Mouse (Mus musculus) heart, adult 11 months (tissue): ENCODE measurements around the gene Sephs1.

ENCODE experiments used
- DNase-seq: peaks from one replicate; pipeline ENCODE4 v3.0.0; 2022

The Sephs1 gene

GRCm38 (mm10) chr2:4881350-4882248, at the start of gene Sephs1:
Sephs1 (plus strand) TSS chr2:4881564.
- DNase-seq: peak; percentile 98

GRCm38 (mm10) chr2:4832166-4832565, 49.2 kb upstream of the Sephs1 start:
- DNase-seq: no peak

GRCm38 (mm10) chr2:4849449-4849848, 31.9 kb upstream of the Sephs1 start:
- peak; percentile 48 for DNase-seq

- peak; percentile 71 for DNase-seq
These were observed 24.2 kb upstream of the Sephs1 start for GRCm38 (mm10) chr2:4857186-4857585.

- peak; percentile 60 for DNase-seq
These were observed 23.2 kb upstream of the Sephs1 start for GRCm38 (mm10) chr2:4858161-4858560.

GRCm38 (mm10) chr2:4864008-4864816, 17.2 kb upstream of the Sephs1 start:
- peak; percentile 59 for DNase-seq

- no peak for DNase-seq
These were observed 16.5 kb upstream of the Sephs1 start for GRCm38 (mm10) chr2:4864817-4865296.

GRCm38 (mm10) chr2:4868028-4868725, 13.2 kb upstream of the Sephs1 start:
- no peak for DNase-seq

GRCm38 (mm10) chr2:4872740-4873139, 8.6 kb upstream of the Sephs1 start:
- no peak for DNase-seq

GRCm38 (mm10) chr2:4873331-4873730, 8.0 kb upstream of the Sephs1 start:
- no peak for DNase-seq

GRCm38 (mm10) chr2:4875090-4875489, 6.3 kb upstream of the Sephs1 start:
- DNase-seq: no peak

- no peak for DNase-seq
These were observed 5.2 kb upstream of the Sephs1 start for GRCm38 (mm10) chr2:4876131-4876530.

- peak; percentile 91 for DNase-seq
These were observed 521 bp upstream of the Sephs1 start for GRCm38 (mm10) chr2:4880737-4881349.

GRCm38 (mm10) chr2:4882249-4882791, 956 bp downstream of the Sephs1 start:
- DNase-seq: no peak

- DNase-seq: no peak
These were observed 1.8 kb downstream of the Sephs1 start for GRCm38 (mm10) chr2:4883009-4883704.

- DNase-seq: no peak
These were observed 5.5 kb downstream of the Sephs1 start for GRCm38 (mm10) chr2:4886896-4887295.

- DNase-seq: no peak
These were observed 14.2 kb downstream of the Sephs1 start for GRCm38 (mm10) chr2:4895598-4895997.

GRCm38 (mm10) chr2:4896970-4897369, 15.6 kb downstream of the Sephs1 start:
- no peak for DNase-seq

- DNase-seq: no peak
These were observed 19.3 kb downstream of the Sephs1 start for GRCm38 (mm10) chr2:4900624-4901023.

GRCm38 (mm10) chr2:4902346-4902745, 21.0 kb downstream of the Sephs1 start:
- DNase-seq: no peak

- no peak for DNase-seq
These were observed 25.8 kb downstream of the Sephs1 start for GRCm38 (mm10) chr2:4907120-4907519.

- no peak for DNase-seq
These were observed 26.6 kb downstream of the Sephs1 start for GRCm38 (mm10) chr2:4907916-4908315.
